Mouse (Mus musculus): ENCODE data around the gene Myo18a.

DNA sequence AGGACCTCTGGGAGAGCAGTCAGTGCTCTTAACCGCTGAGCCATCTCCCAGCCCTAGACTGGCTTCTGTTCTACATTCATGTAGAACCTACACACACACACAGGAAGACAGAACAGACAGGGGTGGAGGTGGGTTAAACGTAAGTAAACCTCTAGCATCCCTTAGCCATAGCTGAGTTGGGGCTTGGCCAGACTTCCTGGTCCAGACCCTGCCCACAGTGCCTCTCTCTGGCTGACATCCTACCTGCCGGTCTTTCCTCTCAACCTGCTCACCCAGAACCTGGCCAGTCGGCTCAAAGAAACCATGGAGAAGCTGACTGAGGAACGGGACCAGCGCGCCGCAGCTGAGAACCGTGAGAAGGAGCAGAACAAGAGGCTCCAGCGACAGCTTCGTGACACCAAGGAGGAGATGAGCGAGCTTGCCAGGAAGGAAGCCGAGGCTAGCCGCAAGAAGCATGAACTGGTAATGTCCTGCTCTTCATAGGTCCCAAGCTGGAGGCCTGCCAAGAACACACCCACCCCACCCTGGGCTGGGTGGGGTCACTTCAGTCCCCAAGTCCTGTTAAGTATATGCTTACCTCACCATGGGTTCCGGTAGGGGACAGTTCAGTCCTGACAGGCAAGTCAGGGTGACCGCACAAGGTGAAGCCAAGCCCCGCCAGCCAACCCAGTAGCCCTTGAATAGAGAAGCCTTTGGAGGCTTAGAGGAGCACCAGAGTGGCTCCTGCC lies 90.1 kb downstream of the Myo18a start:
- no peak for TF ChIP-seq CTCF (IDR thresholded peaks at IDR 0.05; ENCODE audit: borderline replicate concordance, extremely low read depth, insufficient read depth, insufficient read length)
- no peak for TF ChIP-seq POLR2A (IDR thresholded peaks at IDR 0.05; ENCODE audit: borderline replicate concordance, extremely low read depth, insufficient read depth, insufficient read length, poor library complexity, severe bottlenecking)
